Mouse (Mus musculus): Measurements from ENCODE around the gene Lilra6.

DNA sequence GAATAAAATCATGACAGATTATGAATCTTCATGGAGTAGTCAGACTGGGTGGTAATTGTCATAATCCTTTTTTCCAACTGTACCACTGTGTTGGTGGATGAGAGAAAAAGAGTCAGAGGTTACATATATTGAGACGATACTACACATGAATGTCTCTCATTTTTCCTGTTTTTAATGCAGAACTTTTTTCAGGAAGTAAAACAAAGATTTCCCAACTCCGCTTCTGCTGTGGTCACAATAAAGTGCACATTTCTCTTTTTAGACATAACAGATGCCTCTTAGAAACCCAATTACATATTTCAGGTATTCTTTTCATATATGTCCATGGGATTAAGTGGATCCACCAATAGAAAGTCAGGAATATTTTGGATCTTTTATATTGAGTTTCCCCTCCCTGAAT lies 46.7 kb upstream of the Lilra6 start:
- no peak for TF ChIP-seq CTCF (IDR thresholded peaks at IDR 0.05; ENCODE audit: low read depth)
- TF ChIP-seq EP300 (IDR thresholded peaks at IDR 0.05; ENCODE audit: low read depth): no peak
